Mouse (Mus musculus) embryonic fibroblast, embryonic 13.5 days (primary cell): ENCODE data around the gene Mcl1.
"Not testable (repeated sequence)": the region's sequence is repeated elsewhere in the genome, so short reads cannot be mapped to it uniquely, and the experiment has no call there.

Source experiments
- CTCF ChIP-seq: IDR thresholded peaks from 2 replicates; pipeline ENCODE4 v1.5.1; 2011; ENCODE audit warnings: mild to moderate bottlenecking, control low read depth, low read length, moderate library complexity, borderline replicate concordance; ENCODE audit not compliant: insufficient read depth
- POLR2A ChIP-seq: IDR thresholded peaks from 2 replicates; pipeline ENCODE4 v1.6.1; 2011; ENCODE audit warnings: low read depth, mild to moderate bottlenecking, control low read depth, low read length, moderate library complexity

GRCm38 (mm10) chr3:95623991-95624515, 34.5 kb upstream of the Mcl1 start:
- not testable (repeated sequence) for TF ChIP-seq POLR2A, CTCF
